Mouse (Mus musculus): ENCODE results near the gene Zkscan1. TPM values are rescaled to one million over a fixed set of nuclear protein-coding genes. Genes with fewer than 3 reads are reported as not detected.

Zkscan1 gene
- polyA plus RNA-seq, 1 experiment from 2014 or later: 31.2 TPM

DNA sequence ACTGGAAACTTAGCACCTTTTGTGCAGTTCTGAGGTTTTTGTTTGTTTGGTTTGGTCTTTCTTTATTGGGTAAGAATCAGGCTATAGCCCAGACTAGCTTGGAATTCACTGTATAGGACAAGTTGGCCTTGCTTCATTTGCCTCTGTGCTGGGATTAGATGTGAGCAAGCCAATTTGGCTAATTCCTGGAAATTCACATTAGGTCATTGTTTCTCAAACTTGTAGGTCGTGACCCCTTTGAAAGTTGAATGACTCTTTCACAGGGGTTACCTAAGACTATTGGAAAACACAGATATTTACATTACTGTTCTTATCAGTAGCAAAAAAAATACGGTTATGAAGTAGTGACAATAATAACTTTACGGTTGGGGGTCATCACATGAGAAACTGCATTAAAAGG lies 69.5 kb downstream of the Zkscan1 start:
- peak overlapping the region; percentile 85 for H3K4me3 ChIP-seq (replicated peaks; ENCODE audit: low read length)
- peaks cover 7% of the 10 kb centered on the region; the same call in 1 of the 2 replicates for H3K4me1 ChIP-seq (replicated peaks; ENCODE audit: control insufficient read depth, insufficient read depth, low read length)
- H3K9ac ChIP-seq (replicated peaks; ENCODE audit: low read depth, low read length): peak overlapping the region; percentile 97; the same call in 1 of the 2 replicates
- H3K36me3 ChIP-seq (ENCODE audit: control insufficient read depth, insufficient read depth): peaks cover 15% of the 10 kb centered on the region
- H3K27ac ChIP-seq (ENCODE audit: low read length): no peak overlapping the region
- H3K4me2 ChIP-seq (ENCODE audit: low read length): peak overlapping the region; percentile 81
- no peaks in the 10 kb centered on the region for H3K9me3 ChIP-seq (ENCODE audit: control insufficient read depth, low read length)
- no peak for ATAC-seq
- H3K27me3 ChIP-seq (replicated peaks; ENCODE audit: control insufficient read depth, insufficient read depth, low read length): no peaks in the 10 kb centered on the region
- 80% methylated on average over 3 of the region's 3 CpGs for WGBS

DNA sequence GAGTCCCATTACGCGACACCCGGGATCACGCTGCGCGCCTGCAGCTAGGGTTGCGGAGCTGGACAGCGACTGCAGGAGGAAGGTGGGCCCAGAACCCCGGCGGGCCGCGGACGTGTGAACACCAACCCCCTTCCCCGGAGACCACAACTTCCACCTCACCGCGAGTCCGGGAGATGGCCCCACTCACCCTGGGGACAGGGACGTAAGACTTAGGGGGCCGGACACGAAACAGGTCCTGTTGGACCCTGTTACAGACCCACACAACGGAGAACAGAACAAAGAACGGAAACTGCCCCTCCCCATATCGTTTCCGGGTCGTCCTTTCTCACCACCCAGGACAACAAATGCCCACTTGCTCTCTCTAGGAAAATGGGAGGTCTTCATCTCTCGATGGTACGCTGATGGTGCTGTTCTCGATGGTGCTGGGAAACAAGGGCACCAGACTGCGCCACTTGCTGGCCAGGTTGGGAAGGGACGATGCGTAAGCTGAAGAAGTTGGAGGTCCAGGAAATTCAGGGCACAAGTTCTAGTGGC lies 70.6 kb downstream of the Zkscan1 start, which contains the start of gene Zfp113:
Gene Zfp113, minus strand, starts transcription at position 302 of the 534 bp plus-strand sequence.
- under 1% methylated on average over 31 of the region's 31 CpGs for WGBS

More for the DNA sequence above, 70.6 kb downstream of the Zkscan1 start, which contains the start of gene Zfp113:
- H3K4me3 ChIP-seq (replicated peaks; ENCODE audit: low read length): peak within 1 kb of the TSS; percentile 85
- H3K36me3 ChIP-seq (ENCODE audit: control insufficient read depth, insufficient read depth): peaks cover 12% of the 10 kb centered on the region
- H3K4me2 ChIP-seq (ENCODE audit: low read length): peak within 1 kb of the TSS; percentile 81
- H3K27me3 ChIP-seq (replicated peaks; ENCODE audit: control insufficient read depth, insufficient read depth, low read length): no peaks in the 10 kb centered on the region
- ATAC-seq: peak; percentile 99
- peak within 1 kb of the TSS; percentile 97 for H3K9ac ChIP-seq (replicated peaks; ENCODE audit: low read depth, low read length)
- peak within 1 kb of the TSS; percentile 97 for H3K27ac ChIP-seq (ENCODE audit: low read length)
- no peaks in the 10 kb centered on the region for H3K9me3 ChIP-seq (ENCODE audit: control insufficient read depth, low read length)
- peaks cover 11% of the 10 kb centered on the region for H3K4me1 ChIP-seq (replicated peaks; ENCODE audit: control insufficient read depth, insufficient read depth, low read length)

Other genes starting within 250 kb of the Zkscan1 start
- not detected in 2 replicates for gene Pilra, start 248.8 kb upstream of the Zkscan1 start, polyA plus RNA-seq (2015; fragmentation: Nextera tagmentation; extraction: Ambion mirVana)
- gene Pilrb1, start 227.0 kb upstream of the Zkscan1 start, polyA plus RNA-seq (2015; fragmentation: Nextera tagmentation; extraction: Ambion mirVana): not detected in 2 replicates
- not detected in 2 replicates for gene Pilrb2, start 213.3 kb upstream of the Zkscan1 start, polyA plus RNA-seq (2015; fragmentation: Nextera tagmentation; extraction: Ambion mirVana)
- gene Cyp3a13, start 163.5 kb upstream of the Zkscan1 start, polyA plus RNA-seq (2015; fragmentation: Nextera tagmentation; extraction: Ambion mirVana): not detected in 2 replicates
- gene Gjc3, start 122.0 kb upstream of the Zkscan1 start, polyA plus RNA-seq (2015; fragmentation: Nextera tagmentation; extraction: Ambion mirVana): 0.06 and 0.33 TPM in 2 replicates
- not detected in 2 replicates for gene Azgp1, start 103.6 kb upstream of the Zkscan1 start, polyA plus RNA-seq (2015; fragmentation: Nextera tagmentation; extraction: Ambion mirVana)
- not detected in 2 replicates for gene Smok3a, start 63.8 kb upstream of the Zkscan1 start, polyA plus RNA-seq (2015; fragmentation: Nextera tagmentation; extraction: Ambion mirVana)
- gene Smok3b, start 63.7 kb upstream of the Zkscan1 start, polyA plus RNA-seq (2015; fragmentation: Nextera tagmentation; extraction: Ambion mirVana): not detected in 2 replicates
- gene Smok3c, start 31.9 kb upstream of the Zkscan1 start, polyA plus RNA-seq (2015; fragmentation: Nextera tagmentation; extraction: Ambion mirVana): not detected in 2 replicates
- 117 and 118 TPM in 2 replicates for gene Zscan21, start 31.8 kb downstream of the Zkscan1 start, polyA plus RNA-seq (2015; fragmentation: Nextera tagmentation; extraction: Ambion mirVana)
- 39.4 and 43.9 TPM in 2 replicates for gene Zfp113, start 70.7 kb downstream of the Zkscan1 start, polyA plus RNA-seq (2015; fragmentation: Nextera tagmentation; extraction: Ambion mirVana)
- gene Cops6, start 76.0 kb downstream of the Zkscan1 start, polyA plus RNA-seq (2015; fragmentation: Nextera tagmentation; extraction: Ambion mirVana): 281 and 305 TPM in 2 replicates
- 27.8 and 31.9 TPM in 2 replicates for gene Ap4m1, start 86.9 kb downstream of the Zkscan1 start, polyA plus RNA-seq (2015; fragmentation: Nextera tagmentation; extraction: Ambion mirVana)
- gene Mcm7, start 87.3 kb downstream of the Zkscan1 start, polyA plus RNA-seq (2015; fragmentation: Nextera tagmentation; extraction: Ambion mirVana): 173 and 191 TPM in 2 replicates
- 83.2 and 87.6 TPM in 2 replicates for gene Taf6, start 102.4 kb downstream of the Zkscan1 start, polyA plus RNA-seq (2015; fragmentation: Nextera tagmentation; extraction: Ambion mirVana)
- 39.8 and 40.8 TPM in 2 replicates for gene Cnpy4, start 102.4 kb downstream of the Zkscan1 start, polyA plus RNA-seq (2015; fragmentation: Nextera tagmentation; extraction: Ambion mirVana)
- gene Mblac1, start 109.2 kb downstream of the Zkscan1 start, polyA plus RNA-seq (2015; fragmentation: Nextera tagmentation; extraction: Ambion mirVana): 12.9 and 13.2 TPM in 2 replicates
- gene Nxpe5, start 140.8 kb downstream of the Zkscan1 start, polyA plus RNA-seq (2015; fragmentation: Nextera tagmentation; extraction: Ambion mirVana): not detected in 2 replicates
- gene Lamtor4, start 170.4 kb downstream of the Zkscan1 start, polyA plus RNA-seq (2015; fragmentation: Nextera tagmentation; extraction: Ambion mirVana): 71.3 and 87.4 TPM in 2 replicates
- gene BC037034, start 178.9 kb downstream of the Zkscan1 start, polyA plus RNA-seq (2015; fragmentation: Nextera tagmentation; extraction: Ambion mirVana): 11.1 and 14.0 TPM in 2 replicates
- 1.6 and 2.4 TPM in 2 replicates for gene Gal3st4, start 187.8 kb downstream of the Zkscan1 start, polyA plus RNA-seq (2015; fragmentation: Nextera tagmentation; extraction: Ambion mirVana)
- 0.10 TPM in 1 of 2 replicates, not detected in the other for gene Gm43720, start 194.9 kb downstream of the Zkscan1 start, polyA plus RNA-seq (2015; fragmentation: Nextera tagmentation; extraction: Ambion mirVana)
- 212 and 245 TPM in 2 replicates for gene Gpc2, start 194.9 kb downstream of the Zkscan1 start, polyA plus RNA-seq (2015; fragmentation: Nextera tagmentation; extraction: Ambion mirVana)
- gene Stag3, start 195.2 kb downstream of the Zkscan1 start, polyA plus RNA-seq (2015; fragmentation: Nextera tagmentation; extraction: Ambion mirVana): 5.6 and 6.3 TPM in 2 replicates